Mouse (Mus musculus) heart, adult 2 months (tissue): ENCODE measurements around the gene Gm10668. TPM values are rescaled to one million over a fixed set of nuclear protein-coding genes. Genes with fewer than 3 reads are reported as not detected.
"Not testable (repeated sequence)": the region's sequence is repeated elsewhere in the genome, so short reads cannot be mapped to it uniquely, and the experiment has no call there.

ENCODE experiments used
- DNase-seq, 2 experiments: peaks; one replicate each; pipeline ENCODE4 v3.0.0; 2021
- H3K27ac ChIP-seq: fragments of 200-600 bp; 2 replicates; pipeline ENCODE4 v1.8.1; 2022
- H3K27me3 ChIP-seq: fragments of 200-500 bp; 2 replicates; pipeline ENCODE4 v1.6.1; 2012; ENCODE audit warnings: mild to moderate bottlenecking, low read length, inconsistent platforms, mixed read lengths; ENCODE audit not compliant: control insufficient read depth, insufficient read depth
- H3K36me3 ChIP-seq: fragments of 200-500 bp; 2 replicates; pipeline ENCODE4 v1.6.1; 2012; ENCODE audit warnings: low read length, inconsistent platforms; ENCODE audit not compliant: control insufficient read depth, insufficient read depth
- H3K4me1 ChIP-seq: fragments of 200-500 bp; 2 replicates; pipeline ENCODE4 v1.6.1; 2011; ENCODE audit warnings: low read length; ENCODE audit not compliant: control insufficient read depth, insufficient read depth
- H3K4me3 ChIP-seq: fragments of 200-600 bp; 2 replicates; pipeline ENCODE4 v1.8.1; 2022
- H3K79me2 ChIP-seq: fragments of 200-500 bp; replicated peaks from 2 replicates; pipeline ENCODE4 v1.6.1; 2012; ENCODE audit warnings: mild to moderate bottlenecking, inconsistent platforms, low read length, moderate library complexity, mixed read lengths; ENCODE audit not compliant: control insufficient read depth, insufficient read depth
- H3K9ac ChIP-seq: fragments of 200-500 bp; 2 replicates; pipeline ENCODE4 v1.6.1; 2012; ENCODE audit warnings: low read depth, mild to moderate bottlenecking, control low read depth, inconsistent platforms, low read length, mixed read lengths
- WGBS: fragments of 180-500 bp; shearing (Covaris S2); methylation state at CpG from one replicate; pipeline ENCODE4 v1.1.7; 2018; 5-methylcytosine and 5-hydroxymethylcytosine counted together
- intact Hi-C: fragments of 180-260 bp; cut with DNase I; formaldehyde crosslinking; loops from one replicate; pipeline ENCODE4 v1.15.1; 2025
- long read RNA-seq: library from polyadenylated mRNA; stranded (forward); transcript quantifications from one replicate; pipeline ENCODE4 v2.0.0, GENCODE M21; 2021
- polyA plus RNA-seq: library from polyadenylated mRNA; depleted of rRNA; stranded (reverse); fragments of >200 nt; gene quantifications from 2 replicates; pipeline ENCODE4 v1.2.3, GENCODE M21; 2012; rRNA removed
- total RNA-seq, 2 experiments: library from RNA; stranded (reverse); gene quantifications; 2 replicates each; pipeline ENCODE4 v1.2.3; 2021

The Gm10668 gene
- total RNA-seq (not detected), polyA plus RNA-seq (not detected in 2 replicates)
- long read RNA-seq, result 0 reads

- H3K4me3 ChIP-seq, DNase-seq, H3K79me2 ChIP-seq, H3K27ac ChIP-seq, H3K36me3 ChIP-seq, intact Hi-C loops, H3K4me1 ChIP-seq, H3K27me3 ChIP-seq, H3K9ac ChIP-seq: not testable (repeated sequence)
- no CpG with 5 or more reads among the region's 1 CpGs for WGBS
Observed at GRCm38 (mm10) chr7:20730524-20730923, at the start of gene Gm10668. Gene Gm10668, minus strand, starts transcription at chr7:20730624.

GRCm38 (mm10) chr7:20770885-20771284, 40.5 kb upstream of the Gm10668 start, which contains the start of gene Vmn1r112:
Gene Vmn1r112, plus strand, starts transcription at chr7:20771185.
- DNase-seq, H3K4me1 ChIP-seq, H3K27ac ChIP-seq, H3K4me3 ChIP-seq, H3K36me3 ChIP-seq, intact Hi-C loops, H3K27me3 ChIP-seq, H3K9ac ChIP-seq, H3K79me2 ChIP-seq: not testable (repeated sequence)
- no CpG with 5 or more reads among the region's 3 CpGs for WGBS

GRCm38 (mm10) chr7:20703116-20703515, 27.3 kb downstream of the Gm10668 start, which contains the start of gene Vmn1r111:
Gene Vmn1r111, minus strand, starts transcription at chr7:20703216.
- H3K27me3 ChIP-seq, H3K4me1 ChIP-seq, H3K4me3 ChIP-seq, DNase-seq, H3K9ac ChIP-seq, H3K27ac ChIP-seq, intact Hi-C loops, H3K36me3 ChIP-seq, H3K79me2 ChIP-seq: not testable (repeated sequence)
- no CpG with 5 or more reads among the region's 2 CpGs for WGBS

Other genes with a start within 250 kb of the Gm10668 start
- not detected for gene Vmn1r103, start 220.1 kb downstream of the Gm10668 start, total RNA-seq
- gene Vmn1r103, start 220.1 kb downstream of the Gm10668 start, polyA plus RNA-seq, result not detected in 2 replicates
- gene Vmn1r104, start 196.8 kb downstream of the Gm10668 start, total RNA-seq, result not detected
- not detected in 2 replicates for gene Vmn1r104, start 196.8 kb downstream of the Gm10668 start, polyA plus RNA-seq
- not detected for gene Gm5726, start 184.9 kb downstream of the Gm10668 start, total RNA-seq
- gene Gm5726, start 184.9 kb downstream of the Gm10668 start, polyA plus RNA-seq, result not detected in 2 replicates
- not detected for gene Gm4141, start 154.4 kb downstream of the Gm10668 start, total RNA-seq
- gene Gm4141, start 154.4 kb downstream of the Gm10668 start, polyA plus RNA-seq, result not detected in 2 replicates
- not detected for gene Gm4513, start 131.6 kb downstream of the Gm10668 start, total RNA-seq
- gene Gm4513, start 131.6 kb downstream of the Gm10668 start, polyA plus RNA-seq, result not detected in 2 replicates
- not detected for gene Vmn1r107, start 61.7 kb downstream of the Gm10668 start, total RNA-seq
- gene Vmn1r107, start 61.7 kb downstream of the Gm10668 start, polyA plus RNA-seq, result not detected in 2 replicates
- not detected for gene Vmn1r111, start 27.4 kb downstream of the Gm10668 start, total RNA-seq
- not detected in 2 replicates for gene Vmn1r111, start 27.4 kb downstream of the Gm10668 start, polyA plus RNA-seq
- gene Vmn1r112, start 40.6 kb upstream of the Gm10668 start, total RNA-seq, result not detected
- not detected in 2 replicates for gene Vmn1r112, start 40.6 kb upstream of the Gm10668 start, polyA plus RNA-seq
- gene Vmn1r113, start 56.7 kb upstream of the Gm10668 start, total RNA-seq, result not detected
- gene Vmn1r113, start 56.7 kb upstream of the Gm10668 start, polyA plus RNA-seq, result not detected in 2 replicates
- not detected for gene Vmn1r114, start 81.6 kb upstream of the Gm10668 start, total RNA-seq
- not detected in 2 replicates for gene Vmn1r114, start 81.6 kb upstream of the Gm10668 start, polyA plus RNA-seq
- not detected for gene Vmn1r115, start 114.4 kb upstream of the Gm10668 start, total RNA-seq
- not detected in 2 replicates for gene Vmn1r115, start 114.4 kb upstream of the Gm10668 start, polyA plus RNA-seq
- not detected for gene Vmn1r116, start 141.6 kb upstream of the Gm10668 start, total RNA-seq
- gene Vmn1r116, start 141.6 kb upstream of the Gm10668 start, polyA plus RNA-seq, result not detected in 2 replicates
- not detected for gene Vmn1r117, start 153.5 kb upstream of the Gm10668 start, total RNA-seq
- gene Vmn1r117, start 153.5 kb upstream of the Gm10668 start, polyA plus RNA-seq, result not detected in 2 replicates
- gene Vmn1r118, start 181.7 kb upstream of the Gm10668 start, total RNA-seq, result not detected
- gene Vmn1r118, start 181.7 kb upstream of the Gm10668 start, polyA plus RNA-seq, result not detected in 2 replicates